Mouse (Mus musculus) heart, embryonic 13.5 days (tissue): ENCODE data around the gene Rnpep. TPM values are rescaled to one million over a fixed set of nuclear protein-coding genes. Genes with fewer than 3 reads are reported as not detected.

Source experiments
- ATAC-seq: fragments of 200-750 bp; cut with Nextera tagmentation; 2 replicates; pipeline ENCODE4 v1.8.0; 2017; ENCODE audit warnings: moderate TSS enrichment; ENCODE audit not compliant: insufficient number of reproducible peaks, low FRiP score, low TSS enrichment; ENCODE audit errors: extremely low read depth
- H3K27ac ChIP-seq: fragments of 300-500 bp; sonication (generic); replicated peaks from 2 replicates; pipeline ENCODE4 v1.5.1; 2015; ENCODE audit warnings: moderate library complexity, mild to moderate bottlenecking, inconsistent platforms
- H3K27me3 ChIP-seq: fragments of 300-500 bp; sonication (generic); replicated peaks from 2 replicates; pipeline ENCODE4 v1.6.1; 2015; ENCODE audit warnings: mild to moderate bottlenecking, inconsistent platforms
- H3K36me3 ChIP-seq: fragments of 300-500 bp; sonication (generic); 2 replicates; pipeline ENCODE4 v1.6.1; 2015; ENCODE audit warnings: mild to moderate bottlenecking, inconsistent platforms
- H3K4me1 ChIP-seq: fragments of 300-500 bp; sonication (generic); 2 replicates; pipeline ENCODE4 v1.6.1; 2015; ENCODE audit warnings: inconsistent platforms
- H3K4me2 ChIP-seq: fragments of 300-500 bp; sonication (generic); 2 replicates; pipeline ENCODE4 v1.6.1; 2015; ENCODE audit warnings: inconsistent platforms, mild to moderate bottlenecking, moderate library complexity
- H3K4me3 ChIP-seq: fragments of 300-500 bp; sonication (generic); 2 replicates; pipeline ENCODE4 v1.5.1; 2015; ENCODE audit warnings: moderate library complexity, mild to moderate bottlenecking, inconsistent platforms
- H3K9ac ChIP-seq: fragments of 300-500 bp; sonication (generic); 2 replicates; pipeline ENCODE4 v1.6.1; 2015; ENCODE audit warnings: inconsistent platforms, mild to moderate bottlenecking, moderate library complexity
- H3K9me3 ChIP-seq: fragments of 300-500 bp; sonication (generic); 2 replicates; pipeline ENCODE4 v1.6.1; 2016; ENCODE audit warnings: inconsistent platforms
- WGBS: fragments of 180-500 bp; shearing (Covaris S2); methylation state at CpG from one replicate; pipeline ENCODE4 v1.1.7; 2015; ENCODE audit warnings: mixed read lengths; 5-methylcytosine and 5-hydroxymethylcytosine counted together
- polyA plus RNA-seq: library from polyadenylated mRNA; unstranded; fragments of >200 nt; fragmentation: Nextera tagmentation; extraction: Ambion mirVana; gene quantifications from 2 replicates; pipeline ENCODE4 v1.2.1, GENCODE M21; 2015

Gene Rnpep
- polyA plus RNA-seq, 1 experiment from 2014 or later = 52.8 TPM

DNA sequence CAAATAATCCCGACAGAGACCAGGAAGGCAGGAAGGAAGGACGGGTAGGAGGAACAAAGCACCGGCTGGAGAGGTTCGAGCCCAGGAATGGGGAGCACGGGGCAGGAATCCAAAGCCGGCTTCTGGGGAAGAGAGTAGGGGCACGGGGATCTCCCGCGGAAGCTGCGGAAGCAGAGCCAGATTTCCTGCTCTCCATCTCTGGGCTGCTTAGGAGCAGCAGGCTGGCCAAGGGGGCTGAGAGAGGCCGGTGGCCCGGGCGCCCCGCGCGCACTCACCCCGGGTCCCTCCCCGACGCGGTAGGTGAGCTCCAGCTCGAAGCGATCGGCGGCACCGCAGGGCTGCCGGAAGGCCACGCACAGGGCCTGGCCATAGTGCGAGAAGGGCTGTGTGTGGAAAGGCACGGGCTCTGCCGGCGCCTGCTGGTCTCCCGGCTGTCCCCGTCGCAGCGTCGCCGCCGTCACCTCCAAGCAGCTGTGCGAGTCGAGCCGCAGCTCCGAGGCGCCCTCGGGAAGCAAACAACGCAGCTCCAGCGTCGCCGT, 528 bp downstream of the Rnpep start:
- ATAC-seq = peak; percentile 45; the same call in 1 of the 2 replicates
- Histone ChIP-seq H3K9me3 (no peaks in the 10 kb centered on the region), H3K36me3 (peaks cover 12% of the 10 kb centered on the region), H3K9ac (peak overlapping the region; percentile 95), H3K4me3 (peak overlapping the region; percentile 88), H3K27me3 (no peaks in the 10 kb centered on the region), H3K4me1 (peaks cover 26% of the 10 kb centered on the region), H3K4me2 (peak overlapping the region; percentile 78), H3K27ac (peak overlapping the region; percentile 89)
- under 1% methylated on average over 47 of the region's 48 CpGs for WGBS

DNA sequence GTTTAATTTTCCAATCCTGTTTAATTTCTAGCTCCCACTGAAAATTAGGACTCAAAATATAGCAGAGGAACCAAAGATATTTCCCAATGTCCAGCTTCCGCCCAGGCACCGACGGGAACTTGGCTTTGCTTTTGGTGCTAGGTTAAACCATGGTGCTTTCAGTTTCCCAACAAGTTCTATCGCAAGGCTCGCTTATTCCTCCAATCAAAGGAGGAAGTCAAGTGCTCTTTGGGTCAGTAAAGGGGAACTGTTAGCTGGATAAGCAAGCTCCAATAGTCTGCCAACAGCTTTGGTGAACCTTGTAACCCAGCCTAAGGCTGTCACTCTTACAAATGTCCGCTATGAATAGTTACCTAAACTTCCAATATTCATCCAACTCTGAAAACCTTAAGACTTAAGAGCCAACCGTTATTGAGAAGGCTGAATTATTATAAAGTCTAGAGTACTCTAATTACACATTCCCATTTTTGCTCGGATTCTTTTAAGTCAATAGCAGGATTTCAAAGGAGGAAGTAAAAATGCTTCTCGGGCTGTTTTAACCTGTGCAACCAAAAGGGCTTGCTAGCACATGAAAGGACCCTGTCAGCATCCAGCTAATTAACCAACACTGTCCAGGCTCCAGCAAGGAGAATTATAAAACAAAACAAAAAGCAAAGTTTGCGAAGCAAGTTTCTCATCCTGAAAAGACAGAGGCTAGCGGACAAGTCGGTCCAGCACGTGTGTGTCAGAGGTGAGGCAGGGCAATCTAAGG, 1.2 kb downstream of the Rnpep start:
- Histone ChIP-seq H3K4me1 (peaks cover 26% of the 10 kb centered on the region), H3K4me2 (peak overlapping the region; percentile 78), H3K27me3 (no peaks in the 10 kb centered on the region), H3K36me3 (peaks cover 18% of the 10 kb centered on the region), H3K9me3 (no peaks in the 10 kb centered on the region), H3K4me3 (peak overlapping the region; percentile 88), H3K27ac (peak overlapping the region; percentile 89), H3K9ac (peak overlapping the region; percentile 95)
- WGBS = 30% methylated on average over 13 of the region's 13 CpGs
- ATAC-seq = no peak

DNA sequence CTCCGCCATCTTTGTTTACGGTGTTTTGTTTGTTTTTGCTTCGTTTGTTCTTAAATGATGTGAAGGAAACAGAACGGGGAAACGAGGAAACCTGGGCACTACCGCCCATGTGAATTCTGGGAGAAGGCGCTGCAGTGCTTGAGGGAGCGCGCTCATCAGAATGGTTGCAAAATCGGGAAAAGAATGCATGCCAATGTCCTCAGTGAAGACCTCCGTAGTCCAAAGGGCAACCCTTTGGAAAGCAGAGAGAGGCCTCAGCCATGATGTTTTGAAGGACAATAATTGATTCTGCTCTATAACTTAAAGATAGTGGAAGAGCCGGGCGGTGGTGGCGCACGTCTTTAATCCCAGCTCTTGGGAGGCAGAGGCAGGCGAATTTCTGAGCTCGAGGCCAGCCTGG, 2.0 kb downstream of the Rnpep start:
- peak overlapping the region; percentile 78; the same call in 1 of the 2 replicates for H3K4me2 ChIP-seq
- no peaks in the 10 kb centered on the region for H3K9me3 ChIP-seq
- no peaks in the 10 kb centered on the region for H3K27me3 ChIP-seq
- no peak overlapping the region for H3K27ac ChIP-seq
- no peak overlapping the region for H3K9ac ChIP-seq
- ATAC-seq = no peak
- peaks cover 26% of the 10 kb centered on the region for H3K4me1 ChIP-seq
- peaks cover 27% of the 10 kb centered on the region for H3K36me3 ChIP-seq
- peak overlapping the region; percentile 88; the same call in 1 of the 2 replicates for H3K4me3 ChIP-seq
- 91% methylated on average over 17 of the region's 17 CpGs for WGBS

DNA sequence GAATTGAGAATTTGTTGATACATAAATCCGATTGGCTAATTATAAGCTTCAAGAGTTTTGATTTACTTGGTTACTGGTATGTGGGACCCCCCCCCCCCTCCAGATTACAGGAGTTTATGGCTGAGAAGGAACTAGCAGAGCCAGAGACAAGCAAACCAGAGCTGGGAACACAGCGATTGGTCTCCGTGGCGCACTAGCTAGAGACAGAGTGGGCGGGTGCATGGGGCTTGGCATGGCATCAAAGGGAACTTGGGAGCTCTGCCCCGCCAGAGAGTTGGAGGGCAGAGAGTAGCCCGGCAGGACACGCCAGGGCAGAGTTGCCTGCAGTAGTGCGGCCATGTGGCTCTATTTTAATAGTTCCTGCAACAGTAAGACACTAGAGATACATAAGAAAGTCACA, 3.2 kb downstream of the Rnpep start:
- no peak overlapping the region for H3K4me3 ChIP-seq
- H3K27me3 ChIP-seq = no peaks in the 10 kb centered on the region
- H3K36me3 ChIP-seq = peaks cover 38% of the 10 kb centered on the region
- peaks cover 22% of the 10 kb centered on the region for H3K4me1 ChIP-seq
- no peak overlapping the region for H3K4me2 ChIP-seq
- no peak for ATAC-seq
- H3K9ac ChIP-seq = no peak overlapping the region
- no peaks in the 10 kb centered on the region for H3K9me3 ChIP-seq
- H3K27ac ChIP-seq = no peak overlapping the region
- 61% methylated on average over 9 of the region's 9 CpGs for WGBS

DNA sequence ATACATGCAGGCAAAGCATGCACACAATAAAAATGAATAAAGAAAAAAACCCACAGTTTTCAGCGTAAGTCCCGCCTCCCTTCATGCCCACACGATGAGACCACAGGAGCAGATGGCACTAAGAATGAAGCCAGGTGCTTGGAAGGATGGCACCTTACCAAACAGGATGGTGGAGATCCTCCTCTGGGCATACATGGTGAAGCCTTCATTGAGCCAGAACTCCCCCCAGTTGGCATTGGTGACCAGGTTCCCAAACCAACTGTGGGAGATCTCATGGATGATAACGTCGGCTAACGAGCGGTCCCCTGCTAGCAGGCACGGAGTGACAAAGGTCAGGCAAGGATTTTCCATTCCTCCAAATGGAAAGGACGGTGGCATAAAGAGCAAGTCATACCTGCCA, 12.5 kb downstream of the Rnpep start:
- Histone ChIP-seq H3K36me3 (peaks cover 82% of the 10 kb centered on the region), H3K4me3 (no peak overlapping the region), H3K27me3 (no peaks in the 10 kb centered on the region), H3K27ac (no peak overlapping the region), H3K9ac (no peak overlapping the region), H3K4me1 (no peaks in the 10 kb centered on the region), H3K9me3 (no peaks in the 10 kb centered on the region), H3K4me2 (no peak overlapping the region)
- ATAC-seq = no peak
- WGBS = 82% methylated on average over 9 of the region's 9 CpGs

DNA sequence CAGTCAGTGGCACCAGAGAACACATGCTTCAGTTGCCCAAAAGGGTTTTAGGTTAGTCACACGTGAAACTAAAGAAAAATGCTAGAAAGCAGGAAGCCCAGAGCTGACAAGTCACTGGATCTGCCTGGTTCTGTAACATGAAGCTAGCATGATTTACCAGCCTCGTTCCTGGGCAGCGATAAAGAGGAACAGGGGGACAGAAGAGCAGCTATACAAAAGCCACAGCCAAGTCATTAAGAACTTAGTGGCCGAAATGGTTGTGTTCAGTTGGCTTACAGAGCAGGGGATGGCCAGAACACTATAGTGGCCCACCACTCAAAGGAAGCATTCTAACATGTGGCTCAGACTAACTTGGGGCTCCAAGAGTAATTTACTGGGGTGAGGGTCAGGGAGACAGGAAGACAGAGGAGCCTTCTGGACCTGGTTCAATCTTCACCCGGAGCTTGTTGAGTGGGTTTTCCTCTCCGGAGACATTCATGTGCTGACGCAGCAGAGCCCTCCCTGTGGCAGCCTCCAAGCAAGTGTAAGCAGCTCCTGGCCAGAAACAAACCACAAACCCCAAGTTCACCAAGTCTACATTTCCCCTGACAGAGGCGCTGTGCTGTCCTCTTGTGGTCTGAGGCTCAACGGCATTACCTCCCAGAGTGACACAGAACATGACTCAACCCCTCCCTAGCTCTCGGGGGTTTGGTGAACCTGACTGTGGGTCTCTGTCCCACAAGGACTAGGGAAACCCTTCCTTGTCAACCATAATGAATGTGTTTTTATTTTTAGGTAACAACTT, 16.0 kb downstream of the Rnpep start:
- H3K4me3 ChIP-seq = no peak overlapping the region
- H3K27ac ChIP-seq = no peak overlapping the region
- no peaks in the 10 kb centered on the region for H3K9me3 ChIP-seq
- no peak for ATAC-seq
- H3K4me2 ChIP-seq = no peak overlapping the region
- no peaks in the 10 kb centered on the region for H3K4me1 ChIP-seq
- peaks cover 89% of the 10 kb centered on the region for H3K36me3 ChIP-seq
- WGBS = 75% methylated on average over 10 of the region's 10 CpGs
- no peak overlapping the region for H3K9ac ChIP-seq
- no peaks in the 10 kb centered on the region for H3K27me3 ChIP-seq

DNA sequence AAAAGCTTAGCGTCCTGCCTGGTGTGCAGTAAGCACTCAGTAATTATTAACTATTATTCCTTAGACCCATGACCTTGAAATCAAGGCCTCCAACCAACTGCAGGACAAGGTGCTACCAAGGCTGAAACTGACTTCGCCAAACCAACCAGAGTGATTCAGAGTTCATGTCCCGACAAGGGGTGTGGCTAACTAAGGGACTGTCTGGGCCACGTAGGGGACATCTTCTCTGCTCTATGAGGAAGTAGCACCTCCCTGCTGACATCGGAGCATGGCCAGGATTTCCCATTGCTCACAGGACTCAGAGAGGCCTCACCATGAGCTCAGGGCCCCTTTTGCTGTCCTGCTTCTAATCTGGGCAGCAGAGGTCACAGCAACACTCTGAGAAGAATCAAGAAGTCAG, 18.1 kb downstream of the Rnpep start:
- H3K4me2 ChIP-seq = no peak overlapping the region
- no peaks in the 10 kb centered on the region for H3K27me3 ChIP-seq
- no peak for ATAC-seq
- peaks cover 84% of the 10 kb centered on the region for H3K36me3 ChIP-seq
- H3K4me1 ChIP-seq = peaks cover 3% of the 10 kb centered on the region; the same call in 1 of the 2 replicates
- H3K9me3 ChIP-seq = no peaks in the 10 kb centered on the region
- 66% methylated on average over 5 of the region's 5 CpGs for WGBS
- no peak overlapping the region for H3K4me3 ChIP-seq
- no peak overlapping the region for H3K27ac ChIP-seq
- H3K9ac ChIP-seq = no peak overlapping the region

DNA sequence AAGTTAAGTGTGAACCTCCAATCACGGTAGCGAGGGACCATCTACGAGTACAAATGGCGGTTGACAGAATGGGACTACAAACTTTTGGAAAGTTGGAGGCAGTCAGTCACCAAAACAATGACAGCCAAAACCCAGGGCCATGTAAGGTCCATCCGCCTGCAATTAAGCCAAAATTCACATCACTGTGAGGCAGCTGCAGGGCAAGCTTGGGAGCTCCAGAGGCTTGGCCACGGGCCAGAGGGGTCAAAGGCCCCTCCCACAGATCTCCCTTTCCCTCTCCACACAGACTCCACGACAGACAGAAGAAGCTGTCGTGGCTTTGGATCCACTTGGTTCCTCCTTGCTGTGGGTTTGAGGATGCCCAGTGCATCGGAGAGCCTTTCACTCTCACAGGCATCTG, 20.6 kb downstream of the Rnpep start:
- H3K36me3 ChIP-seq = peaks cover 67% of the 10 kb centered on the region
- 75% methylated on average over 9 of the region's 9 CpGs for WGBS

DNA sequence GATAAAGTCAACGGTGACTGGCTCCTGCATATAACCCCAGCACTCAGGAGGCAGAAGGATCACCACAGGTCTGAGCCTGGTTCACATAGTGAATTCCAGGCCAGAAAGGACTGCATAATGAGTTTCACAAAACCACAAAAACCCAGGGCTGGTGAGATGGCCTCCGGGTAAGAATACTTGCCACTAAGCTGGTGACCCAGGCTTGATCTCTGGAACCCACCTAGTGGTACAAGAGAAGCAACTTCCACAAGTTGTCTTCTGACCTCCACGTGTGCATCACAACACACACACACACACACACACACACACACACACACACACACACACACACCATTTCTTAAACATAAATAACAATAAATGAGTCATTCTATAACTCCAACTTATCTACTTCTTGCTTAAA, 21.6 kb downstream of the Rnpep start:
- H3K36me3 ChIP-seq = peaks cover 60% of the 10 kb centered on the region

More for the DNA sequence above, 20.6 kb downstream of the Rnpep start:
- 0 out of 2 replicates have a peak, but pooled peaks cover 3% of the 10 kb centered on the region for H3K27me3 ChIP-seq
- no peak overlapping the region for H3K4me2 ChIP-seq
- no peaks in the 10 kb centered on the region for H3K9me3 ChIP-seq
- ATAC-seq = no peak
- no peak overlapping the region for H3K9ac ChIP-seq
- H3K4me1 ChIP-seq = peaks cover 24% of the 10 kb centered on the region
- H3K27ac ChIP-seq = no peak overlapping the region
- H3K4me3 ChIP-seq = no peak overlapping the region

DNA sequence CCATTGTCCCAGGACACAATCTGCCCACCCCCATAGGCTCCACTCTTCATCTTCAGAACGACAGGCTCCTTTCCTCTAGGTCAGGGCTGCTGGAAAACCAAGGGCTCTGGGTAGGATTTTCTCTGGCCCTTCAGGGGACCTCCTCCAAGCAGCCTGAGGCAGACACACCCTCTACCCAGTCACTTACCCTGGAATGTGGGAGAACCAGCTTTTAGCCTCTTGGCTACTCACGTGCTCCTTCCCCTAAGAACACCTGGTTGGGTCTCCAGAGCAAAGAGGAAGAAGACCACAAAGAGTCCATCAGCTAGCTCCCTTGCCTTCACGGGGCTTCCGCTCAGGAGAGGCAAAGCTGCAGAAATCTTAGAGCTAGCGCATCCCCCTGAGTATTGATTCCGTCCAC, 23.0 kb downstream of the Rnpep start:
- no peak for ATAC-seq
- WGBS = 67% methylated on average over 6 of the region's 6 CpGs
- H3K9ac ChIP-seq = no peak overlapping the region

More for the DNA sequence above, 21.6 kb downstream of the Rnpep start:
- Histone ChIP-seq H3K4me2 (no peak overlapping the region), H3K4me3 (no peak overlapping the region), H3K4me1 (peaks cover 28% of the 10 kb centered on the region), H3K9ac (no peak overlapping the region), H3K9me3 (no peaks in the 10 kb centered on the region), H3K27ac (no peak overlapping the region), H3K27me3 (peaks cover 13% of the 10 kb centered on the region)
- ATAC-seq = no peak
- WGBS = 75% methylated on average over 3 of the region's 3 CpGs

DNA sequence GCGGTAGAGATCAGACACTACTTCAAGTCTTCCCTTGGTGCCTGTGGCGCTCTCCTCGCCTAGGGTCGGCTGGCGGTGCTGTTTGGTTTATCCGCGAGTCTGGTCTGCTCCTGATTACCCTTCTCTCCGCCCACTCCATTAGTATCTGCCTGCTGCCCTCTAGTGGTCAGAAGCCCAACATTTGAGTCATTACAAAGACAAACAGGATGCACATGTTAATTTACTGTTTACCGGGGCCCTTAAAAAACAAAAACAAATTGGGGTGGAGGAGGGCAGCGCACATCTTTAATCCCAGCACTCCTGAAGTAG, 24.8 kb downstream of the Rnpep start:
- H3K9ac ChIP-seq = peak overlapping the region; percentile 74
- WGBS = 3% methylated on average over 10 of the region's 10 CpGs
- 0 out of 2 replicates have a peak, but pooled peaks have one; percentile 47 for ATAC-seq

More for the DNA sequence above, 23.0 kb downstream of the Rnpep start:
- peaks cover 46% of the 10 kb centered on the region for H3K36me3 ChIP-seq
- H3K27me3 ChIP-seq = peaks cover 27% of the 10 kb centered on the region
- no peak overlapping the region for H3K4me3 ChIP-seq
- no peaks in the 10 kb centered on the region for H3K9me3 ChIP-seq
- peaks cover 28% of the 10 kb centered on the region for H3K4me1 ChIP-seq
- H3K4me2 ChIP-seq = no peak overlapping the region
- H3K27ac ChIP-seq = peak overlapping the region; percentile 33

More for the DNA sequence above, 24.8 kb downstream of the Rnpep start:
- Histone ChIP-seq H3K4me1 (peaks cover 28% of the 10 kb centered on the region), H3K4me2 (peak overlapping the region; percentile 68), H3K9me3 (no peaks in the 10 kb centered on the region), H3K27ac (peak overlapping the region; percentile 33; the same call in 1 of the 2 replicates), H3K4me3 (peak overlapping the region; percentile 37), H3K36me3 (peaks cover 28% of the 10 kb centered on the region), H3K27me3 (peaks cover 45% of the 10 kb centered on the region)
